Mouse (Mus musculus) gastrocnemius, postnatal 10 days (tissue): Measurements from ENCODE around the gene Dynll1. TPM values are rescaled to one million over a fixed set of nuclear protein-coding genes. Genes with fewer than 3 reads are reported as not detected.
"Not testable (repeated sequence)": the region's sequence is repeated elsewhere in the genome, so short reads cannot be mapped to it uniquely, and the experiment has no call there.

Experiments
- DNase-seq: peaks from one replicate; pipeline ENCODE4 v3.0.0; 2021; ENCODE audit warnings: mixed read lengths
- total RNA-seq, 2 experiments: library from RNA; stranded (reverse); gene quantifications; 2 replicates each; pipeline ENCODE4 v1.2.3; 2021

Dynll1 gene
- total RNA-seq, 2 experiments from 2014 or later, result 134 to 168 TPM

- no peak for DNase-seq
These were observed 12.2 kb upstream of the Dynll1 start for GRCm38 (mm10) chr5:115312816-115313667.

- no peak for DNase-seq
These were observed 11.6 kb upstream of the Dynll1 start for GRCm38 (mm10) chr5:115312354-115312753.

GRCm38 (mm10) chr5:115302190-115302589 lies 1.4 kb upstream of the Dynll1 start:
- not testable (repeated sequence) for DNase-seq

- no peak for DNase-seq
These were observed 816 bp upstream of the Dynll1 start for GRCm38 (mm10) chr5:115301615-115302014.

GRCm38 (mm10) chr5:115300035-115300744 lies 609 bp downstream of the Dynll1 start:
- DNase-seq, result peak; percentile 38

GRCm38 (mm10) chr5:115296347-115296746 lies 4.5 kb downstream of the Dynll1 start:
- DNase-seq, result no peak

GRCm38 (mm10) chr5:115294173-115294572 lies 6.6 kb downstream of the Dynll1 start:
- no peak for DNase-seq

GRCm38 (mm10) chr5:115284735-115285134 lies 16.1 kb downstream of the Dynll1 start:
- no peak for DNase-seq

GRCm38 (mm10) chr5:115280050-115280687 lies 20.6 kb downstream of the Dynll1 start:
- DNase-seq, result peak; percentile 31

- DNase-seq, result peak; percentile 86
These were observed 21.4 kb downstream of the Dynll1 start, which contains the start of gene Coq5 for GRCm38 (mm10) chr5:115279226-115280049. Gene Coq5, plus strand, starts transcription at chr5:115279666.

- DNase-seq, result no peak
These were observed 22.0 kb downstream of the Dynll1 start for GRCm38 (mm10) chr5:115278785-115279184.

GRCm38 (mm10) chr5:115278053-115278452 lies 22.7 kb downstream of the Dynll1 start:
- DNase-seq, result no peak

- no peak for DNase-seq
These were observed 24.8 kb downstream of the Dynll1 start for GRCm38 (mm10) chr5:115275998-115276397.

- DNase-seq, result no peak
These were observed 26.0 kb downstream of the Dynll1 start for GRCm38 (mm10) chr5:115274771-115275170.

GRCm38 (mm10) chr5:115274353-115274752 lies 26.4 kb downstream of the Dynll1 start:
- no peak for DNase-seq

- DNase-seq, result no peak
These were observed 27.2 kb downstream of the Dynll1 start for GRCm38 (mm10) chr5:115273549-115274135.

- DNase-seq, result peak; percentile 93
These were observed 27.8 kb downstream of the Dynll1 start, which contains the start of gene Rnf10 for GRCm38 (mm10) chr5:115272812-115273548. Gene Rnf10, minus strand, starts transcription at chr5:115272898.

- DNase-seq, result peak; percentile 54
These were observed 28.6 kb downstream of the Dynll1 start for GRCm38 (mm10) chr5:115271931-115272811.

GRCm38 (mm10) chr5:115269969-115270368 lies 30.8 kb downstream of the Dynll1 start:
- DNase-seq, result no peak

GRCm38 (mm10) chr5:115268266-115268665 lies 32.5 kb downstream of the Dynll1 start:
- no peak for DNase-seq
